Mouse (Mus musculus) ES-Bruce4 (cell line): ENCODE results near the gene Actn2. TPM values are rescaled to one million over a fixed set of nuclear protein-coding genes. Genes with fewer than 3 reads are reported as not detected.

Experiments
- H3K27ac ChIP-seq: 2 replicates; pipeline ENCODE4 v1.5.1; 2012; ENCODE audit warnings: low read length, inconsistent platforms; ENCODE audit not compliant: insufficient read depth
- H3K27me3 ChIP-seq: 2 replicates; pipeline ENCODE4 v1.6.1; 2012; ENCODE audit warnings: mild to moderate bottlenecking, low read length, inconsistent platforms; ENCODE audit not compliant: control insufficient read depth, poor library complexity, insufficient read depth, severe bottlenecking
- H3K36me3 ChIP-seq: 2 replicates; pipeline ENCODE4 v1.6.1; 2012; ENCODE audit warnings: inconsistent platforms, mild to moderate bottlenecking, low read length, moderate library complexity; ENCODE audit not compliant: control insufficient read depth, poor library complexity, insufficient read depth, severe bottlenecking
- H3K4me1 ChIP-seq: one replicate; pipeline ENCODE4 v1.8.1; 2011; ENCODE audit warnings: low read length; ENCODE audit not compliant: control insufficient read depth, insufficient read depth
- H3K4me3 ChIP-seq: 2 replicates; pipeline ENCODE4 v1.5.1; 2011; ENCODE audit warnings: low read depth, mild to moderate bottlenecking, low read length
- H3K9ac ChIP-seq: 2 replicates; pipeline ENCODE4 v1.6.1; 2012; ENCODE audit warnings: low read depth, mild to moderate bottlenecking, inconsistent platforms; ENCODE audit not compliant: poor library complexity, severe bottlenecking
- H3K9me3 ChIP-seq: replicated peaks from 2 replicates; pipeline ENCODE4 v1.6.1; 2012; ENCODE audit warnings: mild to moderate bottlenecking, low read length, inconsistent platforms; ENCODE audit not compliant: control insufficient read depth, poor library complexity, insufficient read depth, severe bottlenecking
- CTCF ChIP-seq: IDR thresholded peaks from one replicate; pipeline ENCODE4 v1.8.1; 2011; ENCODE audit warnings: low read depth, low read length
- EP300 ChIP-seq: IDR thresholded peaks from 2 replicates; pipeline ENCODE4 v1.6.1; 2011; ENCODE audit warnings: low read depth, low read length; ENCODE audit not compliant: insufficient read depth
- POLR2A ChIP-seq: IDR thresholded peaks from one replicate; pipeline ENCODE4 v1.8.1; 2011; ENCODE audit warnings: low read length; ENCODE audit not compliant: insufficient read depth
- polyA plus RNA-seq: library from polyadenylated mRNA; stranded (reverse); fragments of >200 nt; gene quantifications from 2 replicates; pipeline ENCODE4 v1.2.4, GENCODE M21; 2011; ENCODE audit warnings: low read depth; ENCODE audit not compliant: missing spikeins, insufficient read depth, insufficient read length

Actn2 gene
- polyA plus RNA-seq, 1 experiment: 1.4 TPM

DNA sequence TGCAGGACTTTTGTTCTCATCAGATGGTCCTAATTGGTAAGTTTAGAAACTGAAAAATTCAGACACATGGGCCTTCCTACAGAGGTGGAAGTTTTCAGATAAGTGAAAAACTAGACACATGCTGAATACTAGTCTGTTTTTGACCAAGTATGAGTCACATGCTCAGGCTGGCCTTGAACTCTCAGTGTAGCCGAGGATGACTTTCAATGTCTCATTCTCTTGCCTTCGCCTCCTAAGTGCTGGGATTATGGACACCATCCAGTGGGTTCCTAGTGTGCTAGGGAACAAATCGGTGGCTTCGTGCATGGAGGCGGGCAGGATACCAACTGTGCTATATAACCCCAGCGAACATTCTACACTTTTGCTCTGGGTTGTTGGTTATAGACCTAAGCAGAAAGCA is 13.0 kb downstream of the Actn2 start:
- Histone ChIP-seq H3K27ac (no peak overlapping the region), H3K36me3 (no peaks in the 10 kb centered on the region), H3K4me1 (no peaks in the 10 kb centered on the region), H3K27me3 (no peaks in the 10 kb centered on the region), H3K9ac (no peak overlapping the region), H3K4me3 (no peak overlapping the region), H3K9me3 (no peaks in the 10 kb centered on the region)
- TF ChIP-seq POLR2A: no peak
- no peak for TF ChIP-seq EP300
- no peak for TF ChIP-seq CTCF

DNA sequence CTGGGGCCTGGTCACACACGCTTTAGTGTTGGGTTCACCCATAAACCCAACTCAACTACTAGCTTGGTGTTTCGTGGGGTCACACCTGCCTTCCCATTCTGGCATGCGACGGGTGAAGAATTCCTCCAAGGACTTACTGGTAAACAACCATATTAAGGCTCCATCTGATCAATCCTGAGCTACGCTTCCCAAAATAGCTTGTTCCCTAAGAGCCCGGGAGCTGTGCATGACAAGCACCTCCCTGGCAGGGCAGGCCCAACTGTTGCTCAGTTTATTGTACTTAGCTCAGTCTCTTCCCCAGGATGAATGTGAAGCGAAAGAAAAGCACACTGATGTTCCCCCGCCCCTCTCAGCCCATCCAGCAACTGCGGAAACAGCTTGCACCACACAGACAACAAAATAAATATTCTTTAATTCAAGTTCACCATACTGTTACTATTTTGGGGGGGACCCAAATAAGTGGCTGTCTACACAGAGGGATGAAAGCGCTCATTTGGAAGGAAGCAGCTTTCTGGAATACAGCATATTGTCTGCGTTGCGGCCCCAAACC is 17.4 kb downstream of the Actn2 start:
- H3K36me3 ChIP-seq: no peaks in the 10 kb centered on the region
- no peaks in the 10 kb centered on the region for H3K9me3 ChIP-seq
- no peak overlapping the region for H3K27ac ChIP-seq
- no peak overlapping the region for H3K4me3 ChIP-seq
- H3K9ac ChIP-seq: no peak overlapping the region
- H3K27me3 ChIP-seq: no peaks in the 10 kb centered on the region
- no peak for TF ChIP-seq CTCF
- TF ChIP-seq EP300: no peak
- TF ChIP-seq POLR2A: no peak
- H3K4me1 ChIP-seq: no peaks in the 10 kb centered on the region

DNA sequence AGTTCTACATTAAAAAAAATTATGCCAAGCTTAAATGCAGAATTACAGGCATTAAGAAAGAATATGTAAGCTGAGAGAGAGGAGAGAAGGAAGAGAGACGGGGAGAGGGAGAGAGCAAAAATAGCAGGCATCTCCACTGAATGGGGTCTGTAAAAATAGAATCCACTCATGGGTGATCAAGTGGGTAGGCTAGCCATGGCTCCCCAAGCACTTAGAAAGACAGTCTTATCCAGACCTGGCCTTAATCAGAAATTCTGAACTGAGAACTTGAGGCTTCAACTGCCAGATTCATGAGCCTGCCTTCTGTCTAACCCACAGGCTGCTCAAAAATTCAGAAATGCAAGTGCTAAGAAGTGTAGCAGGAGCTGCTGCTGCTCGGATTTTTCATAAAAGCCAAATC is 20.4 kb downstream of the Actn2 start:
- Histone ChIP-seq H3K9ac (no peak overlapping the region), H3K27me3 (no peaks in the 10 kb centered on the region), H3K36me3 (no peaks in the 10 kb centered on the region), H3K27ac (no peak overlapping the region), H3K4me1 (no peaks in the 10 kb centered on the region), H3K9me3 (no peaks in the 10 kb centered on the region), H3K4me3 (no peak overlapping the region)
- TF ChIP-seq POLR2A (no peak), CTCF (no peak), EP300 (no peak)

DNA sequence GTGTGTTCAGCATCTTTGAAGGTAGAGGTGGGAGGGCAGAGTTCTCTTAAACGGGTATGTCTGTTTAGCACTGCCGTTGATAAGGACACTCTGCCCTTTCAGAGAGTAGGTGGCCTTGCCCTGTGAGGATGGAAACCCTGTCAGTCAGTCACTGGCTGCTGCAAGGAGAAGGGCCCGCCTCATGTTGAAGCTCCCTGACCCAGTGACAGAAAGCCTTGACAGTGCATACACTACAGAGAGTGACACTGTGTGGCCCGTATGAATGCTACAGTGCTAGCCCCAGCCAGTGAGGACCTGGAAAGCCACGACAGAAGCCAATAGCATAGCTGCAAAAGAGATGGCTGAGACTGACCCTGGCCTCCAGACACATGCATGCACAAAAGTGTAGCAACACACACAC is 22.5 kb downstream of the Actn2 start:
- TF ChIP-seq CTCF (no peak), POLR2A (no peak)
- Histone ChIP-seq H3K27ac (no peak overlapping the region), H3K4me1 (no peaks in the 10 kb centered on the region), H3K36me3 (no peaks in the 10 kb centered on the region), H3K27me3 (no peaks in the 10 kb centered on the region), H3K4me3 (no peak overlapping the region), H3K9me3 (no peaks in the 10 kb centered on the region), H3K9ac (no peak overlapping the region)

DNA sequence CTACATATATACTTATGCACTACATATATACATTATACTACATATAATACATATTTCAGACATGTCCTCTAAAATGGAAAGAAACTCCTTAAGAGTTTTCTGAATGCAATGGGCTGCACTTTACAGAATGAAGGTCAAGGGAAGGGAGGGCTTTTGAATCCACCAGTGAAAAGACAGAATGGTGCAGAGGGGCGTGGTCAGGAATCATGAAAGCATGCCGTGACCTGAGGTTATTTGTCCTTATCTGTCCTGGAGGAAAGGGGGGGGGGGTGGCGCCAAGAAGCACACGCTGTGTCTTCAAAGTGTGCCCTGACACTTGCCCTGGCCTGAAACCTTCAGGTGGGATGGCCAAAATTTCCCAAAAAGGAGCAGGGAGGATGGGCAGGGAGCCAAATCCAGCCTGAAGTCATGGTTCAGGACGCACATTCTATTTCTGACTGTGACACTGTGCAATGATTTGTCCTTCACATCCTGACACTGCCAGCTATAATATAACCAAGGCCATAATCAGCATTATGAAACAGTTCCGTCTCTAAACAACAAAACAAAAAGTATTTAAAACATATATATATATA is 23.3 kb downstream of the Actn2 start:
- Histone ChIP-seq H3K4me1 (no peaks in the 10 kb centered on the region), H3K27me3 (no peaks in the 10 kb centered on the region), H3K4me3 (no peak overlapping the region), H3K9me3 (no peaks in the 10 kb centered on the region), H3K36me3 (no peaks in the 10 kb centered on the region), H3K27ac (no peak overlapping the region), H3K9ac (no peak overlapping the region)
- TF ChIP-seq CTCF (no peak), EP300 (no peak), POLR2A (no peak)

DNA sequence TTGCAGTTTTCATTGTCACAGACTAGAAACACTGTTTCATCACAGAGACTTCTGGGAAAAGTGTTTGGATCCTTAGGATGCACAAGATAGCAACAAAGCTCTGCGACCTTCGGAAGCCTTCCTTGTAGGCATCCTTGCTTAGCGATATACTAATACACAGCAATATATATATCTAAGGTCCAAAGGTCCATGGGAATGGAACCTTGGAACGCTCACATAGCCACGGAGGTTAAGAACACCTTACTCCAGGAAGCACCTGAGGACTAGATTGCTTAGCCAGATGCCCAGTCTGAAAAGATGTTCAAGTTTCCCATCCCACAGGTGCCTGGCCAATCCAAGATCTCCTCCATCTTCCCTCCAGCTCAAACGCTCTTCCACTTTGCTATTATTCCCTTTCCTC is 26.4 kb downstream of the Actn2 start:
- Histone ChIP-seq H3K36me3 (no peaks in the 10 kb centered on the region), H3K27ac (no peak overlapping the region), H3K4me1 (no peaks in the 10 kb centered on the region), H3K4me3 (no peak overlapping the region), H3K9me3 (no peaks in the 10 kb centered on the region), H3K27me3 (no peaks in the 10 kb centered on the region), H3K9ac (no peak overlapping the region)
- TF ChIP-seq POLR2A (no peak), CTCF (no peak), EP300 (no peak)
